Mouse (Mus musculus) liver, embryonic 14.5 days (tissue): ENCODE data around the gene Calhm2. TPM values are rescaled to one million over a fixed set of nuclear protein-coding genes. Genes with fewer than 3 reads are reported as not detected.

Source experiments
- ATAC-seq: fragments of 200-750 bp; cut with Nextera tagmentation; 2 replicates; pipeline ENCODE4 v1.8.0; 2017; ENCODE audit warnings: moderate number of reproducible peaks, mild to moderate bottlenecking, moderate library complexity; ENCODE audit not compliant: insufficient read depth
- DNase-seq, 3 experiments: peaks; one replicate each; pipeline ENCODE4 v3.0.0-alpha.2; 2012 to 2013; ENCODE audit warnings: low read depth in 3 of 3, low spot score in 3 of 3
- H3K27ac ChIP-seq: fragments of 300-500 bp; sonication (generic); 2 replicates; pipeline ENCODE4 v1.5.1; 2014; ENCODE audit warnings: moderate library complexity, mild to moderate bottlenecking, control low read depth, inconsistent platforms
- H3K27me3 ChIP-seq: fragments of 300-500 bp; sonication (generic); 2 replicates; pipeline ENCODE4 v1.6.1; 2014; ENCODE audit warnings: mild to moderate bottlenecking, low read length, moderate library complexity; ENCODE audit not compliant: control insufficient read depth, insufficient read depth
- H3K36me3 ChIP-seq: fragments of 300-500 bp; sonication (generic); replicated peaks from 2 replicates; pipeline ENCODE4 v1.6.1; 2014; ENCODE audit warnings: low read depth; ENCODE audit not compliant: control insufficient read depth, insufficient read depth
- H3K4me1 ChIP-seq, 2 experiments: fragments of 200-500 bp in 1 of 2; fragments of 300-500 bp in 1 of 2; sonication (generic) in 1 of 2; replicated peaks; 2 replicates each; pipeline ENCODE4 v1.6.1; 2012 to 2014; ENCODE audit warnings: antibody characterized with exemption in 1 of 2, inconsistent platforms in 1 of 2, low read length in 1 of 2; ENCODE audit not compliant: control insufficient read depth in 2 of 2, insufficient read depth in 2 of 2
- H3K4me2 ChIP-seq: fragments of 300-500 bp; sonication (generic); 2 replicates; pipeline ENCODE4 v1.6.1; 2014; ENCODE audit warnings: low read depth, mild to moderate bottlenecking, control low read depth, moderate library complexity
- H3K4me3 ChIP-seq, 2 experiments: fragments of 200-500 bp in 1 of 2; fragments of 300-500 bp in 1 of 2; sonication (generic) in 1 of 2; 2 replicates each; pipeline ENCODE4 v1.5.1; 2012 to 2014; ENCODE audit warnings: low read depth in 2 of 2, low read length in 2 of 2, mild to moderate bottlenecking in 2 of 2, control low read depth in 1 of 2, inconsistent platforms in 1 of 2, moderate library complexity in 1 of 2; ENCODE audit not compliant: insufficient read depth in 1 of 2
- H3K9ac ChIP-seq: fragments of 300-500 bp; sonication (generic); replicated peaks from 2 replicates; pipeline ENCODE4 v1.6.1; 2014; ENCODE audit warnings: mild to moderate bottlenecking, control low read depth, moderate library complexity
- H3K9me3 ChIP-seq: fragments of 300-500 bp; sonication (generic); 2 replicates; pipeline ENCODE4 v1.6.1; 2016; ENCODE audit warnings: low read length, mixed read lengths; ENCODE audit not compliant: control insufficient read depth
- CTCF ChIP-seq: IDR thresholded peaks from 2 replicates; pipeline ENCODE4 v1.5.1; 2016; ENCODE audit warnings: antibody characterized with exemption, low read depth, control low read depth
- EP300 ChIP-seq: IDR thresholded peaks from 2 replicates; pipeline ENCODE4 v1.6.1; 2016; ENCODE audit warnings: antibody characterized with exemption, low read depth
- WGBS: fragments of 180-500 bp; shearing (Covaris S2); extraction: QIAGEN DNeasy Blood & Tissue Kit; methylation state at CpG from one replicate; pipeline ENCODE4 v1.1.7; 2014; ENCODE audit not compliant: insufficient replicate concordance; 5-methylcytosine and 5-hydroxymethylcytosine counted together
- polyA plus RNA-seq, 2 experiments: library from polyadenylated mRNA; depleted of rRNA in 1 of 2; stranded (reverse) in 1 of 2; unstranded in 1 of 2; fragments of >200 nt; fragmentation: Nextera tagmentation in 1 of 2; extraction: Ambion mirVana in 1 of 2; gene quantifications; 2 replicates each; pipeline versions ENCODE4 v1.2.1 to v1.2.3; 2012 to 2014

Calhm2 gene
- polyA plus RNA-seq, 2 experiments = 0.29 to 1.5 TPM

DNA sequence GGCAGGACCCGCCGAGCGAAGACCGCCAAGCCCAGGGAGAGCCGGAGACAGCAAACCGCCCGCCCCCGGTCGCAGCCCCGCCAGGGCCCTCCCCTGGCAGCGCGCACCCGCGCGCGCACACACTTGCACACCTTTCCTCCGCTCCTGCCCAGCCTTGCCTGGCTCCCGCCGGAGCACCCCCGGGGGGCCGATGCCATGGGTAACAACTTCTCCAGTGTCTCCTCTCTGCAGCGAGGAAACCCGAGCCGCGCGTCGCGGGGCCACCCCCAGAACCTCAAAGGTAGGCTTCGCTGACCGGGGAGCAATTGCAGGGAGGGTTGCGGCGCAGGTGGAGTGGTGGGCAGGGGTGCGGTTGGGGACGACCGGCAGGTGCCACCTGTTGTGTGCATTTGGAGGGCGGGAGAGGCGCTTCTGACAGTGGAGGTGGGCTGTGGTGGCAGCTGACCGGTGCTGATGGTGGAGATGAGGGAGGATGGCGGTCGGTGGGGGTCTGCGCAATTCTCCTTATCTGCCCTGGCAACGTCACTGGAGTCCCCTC lies 41.2 kb upstream of the Calhm2 start:
- H3K4me2 ChIP-seq = peak overlapping the region; percentile 65
- H3K36me3 ChIP-seq = no peaks in the 10 kb centered on the region
- TF ChIP-seq CTCF (no peak), EP300 (no peak)
- H3K27me3 ChIP-seq = peaks cover 40% of the 10 kb centered on the region
- 0 out of 4 replicates have a peak, but pooled peaks cover 0 to 2% of the 10 kb centered on the region in 2 experiments for H3K4me1 ChIP-seq
- WGBS = 2% methylated on average over 41 of the region's 42 CpGs
- no peak overlapping the region for H3K27ac ChIP-seq
- ATAC-seq (no peak), DNase-seq (no peak)
- H3K4me3 ChIP-seq = peak overlapping the region; percentile 28 to 55; a peak in 3 of 4 replicates
- no peaks in the 10 kb centered on the region for H3K9me3 ChIP-seq
- H3K9ac ChIP-seq = no peak overlapping the region

DNA sequence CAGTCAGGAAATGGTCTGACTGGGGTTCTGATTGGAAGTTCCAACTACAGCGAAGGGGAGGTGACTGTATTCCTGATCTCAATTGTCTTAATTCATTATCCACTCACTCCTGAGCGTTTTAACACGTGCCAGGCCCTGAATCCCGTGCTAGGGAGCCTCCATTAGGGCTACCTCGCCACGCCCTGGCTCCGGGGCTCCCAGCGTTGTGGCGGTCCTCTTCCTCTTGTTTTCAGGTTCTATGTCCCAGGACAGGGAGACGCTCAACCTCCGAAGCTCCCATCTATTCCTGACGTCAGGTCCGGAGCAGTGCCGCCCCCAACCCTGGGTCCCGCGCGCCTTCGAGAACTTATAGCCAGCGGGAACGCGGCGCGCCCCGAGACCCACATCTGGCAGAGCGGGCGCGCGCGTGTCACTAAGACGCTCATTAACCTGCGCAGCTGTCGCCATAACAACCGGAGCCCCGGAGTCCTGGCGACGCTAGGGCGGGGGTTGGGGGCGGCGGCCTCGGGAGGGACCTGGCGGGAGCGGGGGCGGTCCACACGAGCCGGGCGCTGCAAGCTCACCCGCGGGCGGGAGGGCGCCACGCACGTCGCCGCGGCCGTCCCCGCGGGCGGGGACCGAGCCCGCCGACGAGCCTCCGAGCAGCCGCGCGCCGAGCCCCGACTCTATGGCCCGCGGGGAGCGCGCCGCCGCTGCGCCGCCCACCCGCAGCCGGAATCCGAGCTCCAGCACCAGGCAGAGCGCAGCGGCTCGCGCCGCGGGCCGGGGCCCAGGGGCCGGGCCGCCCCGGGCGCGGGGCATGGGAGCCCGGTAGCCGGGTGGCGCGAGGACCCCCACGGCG lies 40.6 kb upstream of the Calhm2 start, which contains the start of gene Neurl1a:
Neurl1a (plus strand) TSS at position 390 of the 841 bp plus-strand sequence.
- Histone ChIP-seq H3K4me2 (peak within 1 kb of the TSS; percentile 65), H3K27me3 (peaks cover 40% of the 10 kb centered on the region), H3K4me3 (peak within 1 kb of the TSS; percentile 28 to 55), H3K36me3 (no peaks in the 10 kb centered on the region), H3K27ac (no peak within 1 kb of the TSS), H3K4me1 (0 out of 4 replicates have a peak, but pooled peaks cover 0 to 2% of the 10 kb centered on the region in 2 experiments), H3K9ac (no peak within 1 kb of the TSS), H3K9me3 (no peaks in the 10 kb centered on the region)
- DNase-seq = no peak
- WGBS = under 1% methylated on average over 87 of the region's 98 CpGs
- TF ChIP-seq CTCF (no peak), EP300 (no peak)
- ATAC-seq = no peak

DNA sequence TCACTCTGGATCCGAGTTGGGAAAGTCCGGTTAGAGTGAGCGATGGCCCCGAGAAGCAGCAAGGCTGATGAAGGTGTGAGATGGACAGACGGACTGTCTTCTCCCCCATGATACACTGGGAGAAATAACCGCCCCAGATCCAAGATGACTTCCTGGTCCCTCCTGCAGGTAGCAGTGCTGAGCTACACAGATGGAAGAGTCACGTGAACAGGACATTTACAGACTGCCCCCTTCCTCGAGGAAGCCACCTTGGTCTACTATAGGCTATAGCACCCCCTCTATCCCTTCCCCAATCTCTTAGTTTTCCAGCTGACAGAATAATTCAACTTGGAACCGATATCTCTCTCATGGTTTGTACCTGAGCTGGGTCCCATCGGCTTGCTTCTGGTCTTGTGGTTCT lies 39.9 kb upstream of the Calhm2 start:
- 16% methylated on average over 10 of the region's 10 CpGs for whole genome bisulfite sequencing

DNA sequence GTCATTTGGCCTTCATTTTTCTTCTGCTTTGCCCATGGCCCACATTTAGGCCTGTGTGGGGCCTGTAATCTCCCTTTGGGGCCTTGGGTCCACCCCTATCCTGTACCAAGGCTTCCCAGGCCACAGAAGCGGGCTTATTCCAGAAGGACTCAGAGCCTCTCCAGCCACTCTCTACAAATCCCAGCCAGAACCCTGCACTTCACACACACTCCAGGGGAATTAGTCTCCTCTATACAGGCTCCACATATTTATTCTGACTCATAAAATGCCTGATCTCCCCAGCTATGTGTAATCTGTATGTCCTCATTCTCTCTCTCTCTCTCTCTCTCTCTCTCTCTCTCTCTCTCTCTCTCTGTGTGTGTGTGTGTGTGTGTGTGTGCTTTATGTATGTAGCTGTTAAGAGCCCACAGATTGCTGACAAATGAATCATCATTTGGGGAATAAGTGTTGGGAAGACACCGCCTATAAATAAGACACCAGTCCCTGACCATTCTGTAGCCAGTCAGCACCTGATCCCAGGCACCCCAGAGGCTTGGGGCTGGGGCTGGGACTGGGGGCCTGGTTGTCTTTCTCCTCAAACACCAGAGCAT lies 38.9 kb upstream of the Calhm2 start:
- 58% methylated on average over 2 of the region's 2 CpGs for WGBS
- ATAC-seq = no peak
- Histone ChIP-seq H3K4me1 (0 out of 4 replicates have a peak, but pooled peaks cover 0 to 2% of the 10 kb centered on the region in 2 experiments), H3K27me3 (peaks cover 40% of the 10 kb centered on the region), H3K36me3 (no peaks in the 10 kb centered on the region), H3K4me3 (no peak overlapping the region), H3K4me2 (no peak overlapping the region), H3K27ac (no peak overlapping the region), H3K9ac (no peak overlapping the region), H3K9me3 (no peaks in the 10 kb centered on the region)
- no peak for TF ChIP-seq CTCF
- no peak for DNase-seq

More for the DNA sequence above, 39.9 kb upstream of the Calhm2 start:
- peaks cover 40% of the 10 kb centered on the region for H3K27me3 ChIP-seq
- H3K9ac ChIP-seq = no peak overlapping the region
- TF ChIP-seq EP300 = no peak
- TF ChIP-seq CTCF = peak; percentile 36
- DNase-seq (no peak), ATAC-seq (no peak)
- 0 out of 4 replicates have a peak, but pooled peaks cover 0 to 2% of the 10 kb centered on the region in 2 experiments for H3K4me1 ChIP-seq
- H3K27ac ChIP-seq = no peak overlapping the region
- H3K4me3 ChIP-seq = no peak overlapping the region
- peak overlapping the region; percentile 65 for H3K4me2 ChIP-seq
- no peaks in the 10 kb centered on the region for H3K9me3 ChIP-seq
- H3K36me3 ChIP-seq = no peaks in the 10 kb centered on the region

DNA sequence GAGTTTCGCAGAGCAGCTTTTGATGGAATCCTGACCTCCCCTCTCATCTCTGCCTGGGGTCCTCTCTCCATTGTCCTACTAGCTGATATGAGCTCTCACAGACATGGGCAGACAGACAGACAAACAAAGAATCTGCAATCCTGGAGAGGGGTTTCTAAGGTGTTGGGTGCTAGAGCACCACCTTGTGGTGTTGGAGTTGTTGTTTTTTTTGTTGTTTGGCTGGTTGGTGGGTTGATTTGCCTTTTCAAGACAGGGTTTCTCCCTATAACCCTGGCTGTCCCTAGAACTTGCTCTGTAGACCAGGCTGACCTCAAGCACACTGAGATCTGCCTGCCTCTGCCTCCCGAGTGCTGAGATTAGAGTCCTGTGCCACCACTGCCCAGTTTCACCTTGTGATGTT lies 37.4 kb upstream of the Calhm2 start:
- H3K36me3 ChIP-seq = no peaks in the 10 kb centered on the region
- no peak for DNase-seq
- WGBS = 45% methylated on average over 2 of the region's 2 CpGs
- peaks cover 31% of the 10 kb centered on the region for H3K27me3 ChIP-seq
- ATAC-seq = no peak
- no peak overlapping the region for H3K9ac ChIP-seq
- 0 out of 4 replicates have a peak, but pooled peaks cover 0 to 2% of the 10 kb centered on the region in 2 experiments for H3K4me1 ChIP-seq
- H3K4me2 ChIP-seq = no peak overlapping the region
- H3K27ac ChIP-seq = no peak overlapping the region
- H3K4me3 ChIP-seq = no peak overlapping the region
- no peaks in the 10 kb centered on the region for H3K9me3 ChIP-seq
- no peak for TF ChIP-seq EP300
- TF ChIP-seq CTCF = no peak
